Mouse (Mus musculus) forebrain, embryonic 16.5 days (tissue): ENCODE data around the gene Nup107. TPM values are rescaled to one million over a fixed set of nuclear protein-coding genes. Genes with fewer than 3 reads are reported as not detected.

Experiments
- ATAC-seq: fragments of 200-750 bp; cut with Nextera tagmentation; 2 replicates; pipeline ENCODE4 v1.8.0; 2017; ENCODE audit warnings: mild to moderate bottlenecking, moderate library complexity
- H3K27ac ChIP-seq: fragments of 300-500 bp; sonication (generic); 2 replicates; pipeline ENCODE4 v1.5.1; 2014; ENCODE audit warnings: low read length, control low read depth
- H3K27me3 ChIP-seq: fragments of 300-500 bp; sonication (generic); replicated peaks from 2 replicates; pipeline ENCODE4 v1.6.1; 2014; ENCODE audit warnings: low read length; ENCODE audit not compliant: control insufficient read depth, insufficient read depth
- H3K36me3 ChIP-seq: fragments of 300-500 bp; sonication (generic); 2 replicates; pipeline ENCODE4 v1.6.1; 2014; ENCODE audit not compliant: control insufficient read depth, insufficient read depth
- H3K4me1 ChIP-seq: fragments of 300-500 bp; sonication (generic); replicated peaks from 2 replicates; pipeline ENCODE4 v1.6.1; 2014; ENCODE audit warnings: low read length; ENCODE audit not compliant: control insufficient read depth, insufficient read depth
- H3K4me2 ChIP-seq: fragments of 300-500 bp; sonication (generic); 2 replicates; pipeline ENCODE4 v1.6.1; 2014; ENCODE audit warnings: mild to moderate bottlenecking, low read length, control low read depth
- H3K4me3 ChIP-seq: fragments of 300-500 bp; sonication (generic); replicated peaks from 2 replicates; pipeline ENCODE4 v1.5.1; 2014; ENCODE audit warnings: mild to moderate bottlenecking, low read length, control low read depth
- H3K9ac ChIP-seq: fragments of 300-500 bp; sonication (generic); replicated peaks from 2 replicates; pipeline ENCODE4 v1.6.1; 2014; ENCODE audit warnings: low read depth, low read length, control low read depth
- H3K9me3 ChIP-seq: fragments of 300-500 bp; sonication (generic); 2 replicates; pipeline ENCODE4 v1.6.1; 2016; ENCODE audit warnings: low read length; ENCODE audit not compliant: control insufficient read depth
- WGBS: fragments of 180-500 bp; shearing (Covaris S2); extraction: QIAGEN DNeasy Blood & Tissue Kit; methylation state at CpG from one replicate; pipeline ENCODE4 v1.1.7; 2014; 5-methylcytosine and 5-hydroxymethylcytosine counted together
- polyA plus RNA-seq: library from polyadenylated mRNA; unstranded; fragments of >200 nt; fragmentation: Nextera tagmentation; extraction: Ambion mirVana; gene quantifications from 2 replicates; pipeline ENCODE4 v1.2.1, GENCODE M21; 2015

Nup107 gene
- polyA plus RNA-seq, 1 experiment from 2014 or later: 57.9 TPM

DNA sequence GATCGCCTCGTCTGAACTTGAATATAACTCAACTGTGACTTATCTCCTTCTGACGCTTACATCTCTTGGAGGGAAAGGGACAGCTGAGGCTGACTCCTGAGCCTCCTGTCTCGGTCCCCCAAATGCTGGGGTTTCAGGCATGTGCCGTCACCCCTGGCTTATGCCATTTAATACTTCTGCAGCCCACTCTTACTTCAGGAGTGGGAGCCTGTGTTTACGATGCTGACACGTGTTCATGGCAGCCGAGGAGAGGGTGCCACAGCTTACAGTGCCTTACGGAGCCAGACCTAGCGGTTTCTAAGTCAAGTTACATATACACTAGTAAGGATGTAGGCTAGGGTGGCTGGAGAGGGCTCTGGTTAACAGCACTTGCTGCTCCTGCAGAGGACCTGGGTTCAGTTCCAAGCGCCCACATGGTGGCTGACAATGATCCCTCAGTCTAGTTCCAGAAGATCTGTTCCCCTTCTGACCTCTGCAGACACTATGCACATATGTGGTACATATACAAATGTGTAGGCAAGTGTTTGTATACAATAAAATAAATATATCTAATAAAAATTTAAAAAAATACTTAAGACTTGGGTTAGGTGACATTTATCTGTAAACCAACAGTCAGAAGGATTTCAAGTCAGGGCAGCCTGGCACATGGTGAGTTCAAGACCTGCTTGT, 36.6 kb downstream of the Nup107 start:
- Histone ChIP-seq H3K36me3 (peaks cover 42% of the 10 kb centered on the region), H3K4me3 (no peak overlapping the region), H3K4me2 (no peak overlapping the region), H3K27ac (no peak overlapping the region), H3K9me3 (no peaks in the 10 kb centered on the region), H3K9ac (no peak overlapping the region), H3K27me3 (no peaks in the 10 kb centered on the region), H3K4me1 (no peaks in the 10 kb centered on the region)
- 97% methylated on average over 11 of the region's 11 CpGs for whole genome bisulfite sequencing
- ATAC-seq: no peak

DNA sequence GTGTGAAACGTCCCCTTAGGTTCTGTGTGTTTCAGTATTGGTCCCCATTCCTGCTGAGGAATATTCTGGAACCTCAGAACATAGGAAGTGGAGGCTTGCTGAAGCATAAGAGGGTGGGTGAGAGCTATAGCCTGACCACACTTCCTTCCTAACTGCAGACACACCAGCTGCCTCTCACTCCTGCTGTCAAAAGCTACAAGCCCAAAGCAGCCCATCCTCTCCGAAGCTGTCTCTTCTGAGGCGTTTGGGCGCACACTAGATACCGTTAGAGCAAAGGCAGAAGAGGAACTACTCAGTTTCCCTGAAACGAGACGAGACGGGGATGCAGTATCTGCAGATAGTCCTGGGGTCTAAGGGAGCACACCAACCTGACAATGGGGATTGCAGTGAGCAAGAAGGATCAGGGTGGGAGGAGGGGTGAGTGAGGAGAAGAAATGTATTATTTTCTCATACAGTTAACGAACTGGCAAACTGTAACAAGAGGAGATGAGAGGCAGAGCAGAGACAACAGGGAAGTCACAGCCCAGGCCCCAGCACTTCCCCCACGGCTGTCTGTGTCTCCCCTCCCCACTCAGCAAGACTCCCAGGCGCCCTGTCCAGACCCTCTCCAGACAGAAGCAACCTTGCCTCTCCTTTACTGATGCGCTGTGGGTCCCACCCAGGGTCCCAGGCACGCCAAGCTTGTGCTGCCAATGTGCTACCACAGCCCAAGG, 37.3 kb downstream of the Nup107 start:
- Histone ChIP-seq H3K27ac (no peak overlapping the region), H3K9me3 (no peaks in the 10 kb centered on the region), H3K36me3 (peaks cover 40% of the 10 kb centered on the region), H3K4me3 (no peak overlapping the region), H3K9ac (no peak overlapping the region), H3K27me3 (no peaks in the 10 kb centered on the region), H3K4me1 (no peaks in the 10 kb centered on the region), H3K4me2 (no peak overlapping the region)
- ATAC-seq: no peak
- 90% methylated on average over 13 of the region's 13 CpGs for WGBS

DNA sequence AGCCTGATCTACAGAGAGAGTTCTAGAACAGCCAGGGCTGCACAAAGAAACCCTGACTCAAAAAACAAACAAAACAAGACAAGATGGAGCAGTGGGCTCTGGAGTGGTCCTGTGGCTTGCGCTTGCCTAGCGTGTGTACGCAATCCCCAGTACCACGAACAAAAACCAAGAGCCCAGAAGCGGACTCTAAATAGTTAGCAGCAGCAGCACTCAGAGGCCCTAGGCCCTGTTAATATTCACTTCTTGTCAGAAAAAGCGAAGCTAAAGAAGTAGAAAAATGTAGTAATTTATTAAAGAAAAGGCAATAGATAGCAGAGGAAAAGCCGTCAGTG, 37.9 kb downstream of the Nup107 start:
- H3K9me3 ChIP-seq: no peaks in the 10 kb centered on the region
- no peaks in the 10 kb centered on the region for H3K4me1 ChIP-seq
- H3K4me3 ChIP-seq: no peak overlapping the region
- H3K27ac ChIP-seq: no peak overlapping the region
- H3K9ac ChIP-seq: no peak overlapping the region
- H3K4me2 ChIP-seq: no peak overlapping the region
- WGBS: 97% methylated on average over 7 of the region's 7 CpGs
- ATAC-seq: no peak
- no peaks in the 10 kb centered on the region for H3K27me3 ChIP-seq
- peaks cover 38% of the 10 kb centered on the region for H3K36me3 ChIP-seq

DNA sequence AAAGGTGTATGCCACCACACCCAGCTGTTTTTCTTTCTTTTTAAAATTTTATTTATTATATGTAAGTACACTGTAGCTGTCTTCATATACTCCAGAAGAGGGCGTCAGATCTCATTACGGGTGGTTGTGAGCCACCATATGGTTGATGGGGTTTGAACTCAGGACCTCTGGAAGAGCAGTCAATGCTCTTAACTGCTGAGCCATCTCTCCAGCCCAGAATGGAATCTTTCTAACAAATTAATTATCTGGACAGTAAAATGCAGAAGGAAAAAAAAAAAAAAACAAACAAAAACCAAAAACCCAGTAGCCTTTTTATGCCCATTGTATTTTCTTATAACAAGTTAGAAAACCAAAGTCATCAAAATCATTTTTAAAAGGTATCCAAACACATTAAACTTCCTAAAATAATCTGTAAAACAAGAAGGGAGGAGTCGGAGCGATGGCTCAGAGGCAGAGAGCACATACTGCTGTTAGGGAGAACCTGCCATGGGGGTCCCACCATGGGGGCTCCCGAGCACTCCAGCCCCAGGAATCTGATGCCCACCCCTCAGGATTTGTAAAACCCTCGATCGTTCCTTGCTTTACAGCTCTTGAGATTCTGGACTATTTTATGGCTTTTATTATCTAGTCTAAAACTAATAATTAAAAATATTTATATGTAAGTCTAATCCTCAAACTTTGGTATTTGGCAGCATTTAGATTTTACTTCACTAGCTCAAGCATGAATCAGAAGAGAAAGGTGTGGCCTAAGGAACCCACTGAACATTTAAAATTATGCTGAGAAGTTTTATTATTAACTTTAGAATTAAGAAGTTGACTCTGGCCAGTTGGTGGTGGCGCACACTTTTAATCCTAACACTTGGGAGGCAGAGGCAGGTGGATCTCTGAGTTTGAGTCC, 38.5 kb downstream of the Nup107 start:
- Histone ChIP-seq H3K4me1 (no peaks in the 10 kb centered on the region), H3K27me3 (no peaks in the 10 kb centered on the region), H3K36me3 (peaks cover 38% of the 10 kb centered on the region), H3K4me3 (no peak overlapping the region), H3K4me2 (no peak overlapping the region), H3K27ac (no peak overlapping the region), H3K9ac (no peak overlapping the region), H3K9me3 (no peaks in the 10 kb centered on the region)
- 95% methylated on average over 8 of the region's 8 CpGs for WGBS
- ATAC-seq: no peak

DNA sequence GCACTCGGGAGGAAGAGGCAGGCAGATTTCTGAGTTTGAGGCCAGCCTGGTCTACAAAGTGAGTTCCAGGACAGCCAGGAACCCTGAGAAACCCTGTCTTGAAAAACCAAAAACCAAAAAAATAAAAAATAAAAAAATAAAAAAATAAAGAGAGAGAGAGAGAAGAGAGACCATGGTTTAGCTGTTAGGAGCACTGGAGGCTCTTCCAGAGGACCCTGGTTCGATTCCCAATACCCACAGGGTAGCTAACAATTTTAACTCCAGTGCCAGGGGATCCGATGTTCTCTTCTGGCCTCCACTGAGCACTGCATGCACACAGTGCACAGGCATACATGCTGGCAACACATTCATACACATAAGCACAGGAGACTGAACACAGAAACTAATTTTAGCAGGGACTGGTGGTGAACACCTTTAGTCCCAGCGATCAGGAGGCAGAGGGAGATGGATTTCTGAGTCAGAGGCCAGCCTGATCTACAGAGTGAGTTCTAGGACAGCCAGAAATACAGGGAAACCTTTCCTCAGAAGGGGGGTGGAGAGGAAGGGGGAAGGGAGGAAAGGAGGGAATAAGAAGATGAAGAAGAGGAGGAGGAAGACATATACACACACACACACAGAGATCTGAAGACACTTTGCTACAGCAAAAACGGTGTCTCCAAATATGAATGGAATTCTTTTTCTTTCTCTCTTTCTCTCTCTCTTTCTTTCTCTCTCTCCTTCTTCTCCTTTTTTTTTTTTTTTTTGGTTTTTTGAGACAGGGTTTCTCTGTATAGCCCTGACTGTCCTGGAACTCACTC, 39.5 kb downstream of the Nup107 start:
- Histone ChIP-seq H3K9me3 (no peaks in the 10 kb centered on the region), H3K9ac (no peak overlapping the region), H3K4me3 (no peak overlapping the region), H3K36me3 (peaks cover 37% of the 10 kb centered on the region), H3K27ac (no peak overlapping the region), H3K27me3 (no peaks in the 10 kb centered on the region), H3K4me1 (no peaks in the 10 kb centered on the region), H3K4me2 (no peak overlapping the region)
- WGBS: 95% methylated on average over 5 of the region's 5 CpGs
- no peak for ATAC-seq

DNA sequence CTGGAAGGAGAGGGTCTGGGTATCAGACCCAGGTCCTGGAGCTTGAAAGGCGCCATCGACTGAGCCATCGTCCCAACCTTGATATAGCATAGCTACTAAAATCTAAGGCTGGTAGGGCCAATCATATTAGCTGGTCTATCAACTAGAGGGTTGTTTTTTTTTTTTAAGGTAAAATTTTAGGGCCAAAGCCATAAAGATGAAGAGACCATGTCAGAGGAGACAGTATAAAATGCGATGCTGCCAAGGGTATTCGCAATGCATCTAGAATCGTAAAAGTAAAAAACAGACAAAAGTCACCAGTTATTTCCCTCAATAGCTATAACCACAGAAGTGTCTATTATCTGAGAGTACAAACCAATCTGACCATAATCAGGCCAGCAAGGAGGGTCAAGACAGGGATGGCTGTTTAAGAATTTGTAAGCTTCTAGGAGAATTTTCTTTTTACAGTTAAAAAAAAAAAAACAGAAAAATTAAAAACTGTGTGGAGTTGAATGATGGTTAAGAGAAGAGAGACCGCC, 40.1 kb downstream of the Nup107 start:
- Histone ChIP-seq H3K4me3 (no peak overlapping the region), H3K9ac (no peak overlapping the region), H3K36me3 (peaks cover 31% of the 10 kb centered on the region), H3K4me1 (no peaks in the 10 kb centered on the region), H3K4me2 (no peak overlapping the region), H3K27ac (no peak overlapping the region), H3K9me3 (no peaks in the 10 kb centered on the region), H3K27me3 (no peaks in the 10 kb centered on the region)
- 97% methylated on average over 7 of the region's 7 CpGs for WGBS
- no peak for ATAC-seq

DNA sequence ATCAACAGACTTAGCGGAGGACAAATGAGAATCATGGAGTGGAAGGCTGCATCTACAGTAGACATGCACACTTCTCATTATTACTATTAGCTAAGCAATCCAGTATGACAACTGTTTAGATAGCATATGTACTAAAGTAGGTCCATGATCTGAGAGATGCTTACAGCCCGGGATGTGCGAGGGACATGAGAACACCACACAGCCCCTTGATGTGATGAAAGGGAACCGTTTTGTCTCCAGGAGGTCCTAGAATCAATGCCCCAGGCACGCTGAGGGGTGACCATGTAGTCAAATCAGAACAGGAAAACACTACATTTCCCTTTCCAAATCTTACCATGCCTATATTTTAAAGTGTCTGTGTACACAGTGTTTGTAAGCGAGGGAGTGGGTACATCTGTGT, 40.8 kb downstream of the Nup107 start:
- H3K9ac ChIP-seq: no peak overlapping the region
- H3K9me3 ChIP-seq: no peaks in the 10 kb centered on the region
- H3K4me3 ChIP-seq: no peak overlapping the region
- no peaks in the 10 kb centered on the region for H3K4me1 ChIP-seq
- no peak for ATAC-seq
- WGBS: 99% methylated on average over 6 of the region's 6 CpGs
- H3K27me3 ChIP-seq: no peaks in the 10 kb centered on the region
- H3K4me2 ChIP-seq: no peak overlapping the region
- no peak overlapping the region for H3K27ac ChIP-seq
- H3K36me3 ChIP-seq: peaks cover 25% of the 10 kb centered on the region

DNA sequence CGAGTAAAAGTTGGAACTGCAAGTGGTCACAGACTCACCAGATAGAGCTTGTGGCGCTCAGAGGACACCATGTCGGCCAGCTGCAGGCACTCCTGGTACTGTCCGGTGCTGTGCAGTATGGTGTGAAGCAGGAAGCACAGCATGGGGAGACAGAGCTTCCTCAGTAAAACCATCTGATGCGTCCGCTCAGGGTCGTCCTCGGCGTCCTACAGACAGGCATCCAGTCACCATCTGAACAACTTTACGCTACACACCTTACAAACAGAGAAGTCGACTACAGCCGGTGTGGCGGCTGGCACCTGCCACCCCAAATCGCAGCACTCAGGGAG, 41.3 kb downstream of the Nup107 start:
- no peak for ATAC-seq
- H3K27me3 ChIP-seq: no peaks in the 10 kb centered on the region
- H3K9ac ChIP-seq: no peak overlapping the region
- H3K4me2 ChIP-seq: no peak overlapping the region
- no peaks in the 10 kb centered on the region for H3K4me1 ChIP-seq
- no peak overlapping the region for H3K4me3 ChIP-seq
- H3K36me3 ChIP-seq: peaks cover 22% of the 10 kb centered on the region
- no peaks in the 10 kb centered on the region for H3K9me3 ChIP-seq
- WGBS: 98% methylated on average over 14 of the region's 14 CpGs
- no peak overlapping the region for H3K27ac ChIP-seq
